Mouse (Mus musculus) MEL (cell line): ENCODE data around the gene Hoxb4.

ENCODE experiments used
- BHLHE40 ChIP-seq: IDR thresholded peaks from 2 replicates; pipeline ENCODE4 v1.6.1; 2012; ENCODE audit warnings: low read depth, mild to moderate bottlenecking, inconsistent platforms, low read length, improper control_type of control experiment, borderline replicate concordance
- CHD1 ChIP-seq: IDR thresholded peaks from 2 replicates; pipeline ENCODE4 v1.6.1; 2012; ENCODE audit warnings: low read depth, mild to moderate bottlenecking, inconsistent platforms, low read length, improper control_type of control experiment
- CTCF ChIP-seq, 3 experiments: IDR thresholded peaks in 2 of 3; conservative IDR thresholded peaks in 1 of 3; 2 replicates each; pipeline ENCODE4 v1.5.1; 2011 to 2012; ENCODE audit warnings: low read length in 3 of 3, low read depth in 2 of 3, mild to moderate bottlenecking in 2 of 3, improper control_type of control experiment in 1 of 3, inconsistent platforms in 1 of 3, mixed read lengths in 1 of 3, moderate library complexity in 1 of 3; ENCODE audit not compliant: control insufficient read depth in 1 of 3, insufficient read depth in 1 of 3, poor library complexity in 1 of 3, severe bottlenecking in 1 of 3
- EP300 ChIP-seq, 2 experiments: IDR thresholded peaks; 2 replicates each; pipeline ENCODE4 v1.6.1; 2011; ENCODE audit warnings: improper control_type of control experiment in 2 of 2, low read length in 2 of 2, low read depth in 1 of 2, mild to moderate bottlenecking in 1 of 2
- GABPA ChIP-seq: IDR thresholded peaks from 2 replicates; pipeline ENCODE4 v1.6.1; 2012; ENCODE audit warnings: low read depth, mild to moderate bottlenecking, inconsistent platforms, low read length, improper control_type of control experiment, moderate library complexity
- JUND ChIP-seq: IDR thresholded peaks from 2 replicates; pipeline ENCODE4 v1.6.1; 2011; ENCODE audit warnings: low read depth, mild to moderate bottlenecking, improper control_type of control experiment, low read length
- KAT2A ChIP-seq: conservative IDR thresholded peaks from 2 replicates; pipeline ENCODE4 v1.6.1; 2012; ENCODE audit warnings: low read depth, low read length, improper control_type of control experiment, inconsistent platforms
- MAFK ChIP-seq: IDR thresholded peaks from 2 replicates; pipeline ENCODE4 v1.6.1; 2011; ENCODE audit warnings: low read depth, mild to moderate bottlenecking, low read length, improper control_type of control experiment, borderline replicate concordance
- MAZ ChIP-seq: IDR thresholded peaks from 2 replicates; pipeline ENCODE4 v1.6.1; 2012; ENCODE audit warnings: low read depth, mild to moderate bottlenecking, inconsistent platforms, low read length, improper control_type of control experiment
- MYB ChIP-seq: IDR thresholded peaks from 2 replicates; pipeline ENCODE4 v1.6.1; 2011; ENCODE audit warnings: mild to moderate bottlenecking, low read depth, low read length, improper control_type of control experiment
- POLR2A ChIP-seq, 2 experiments: IDR thresholded peaks; 2 replicates each; pipeline ENCODE4 v1.6.1; 2011 to 2012; ENCODE audit warnings: low read length in 2 of 2, mild to moderate bottlenecking in 2 of 2, control low read depth in 1 of 2, improper control_type of control experiment in 1 of 2, low read depth in 1 of 2, moderate library complexity in 1 of 2; ENCODE audit not compliant: control insufficient read depth in 1 of 2, insufficient read depth in 1 of 2, poor library complexity in 1 of 2
- RCOR1 ChIP-seq: IDR thresholded peaks from 2 replicates; pipeline ENCODE4 v1.6.1; 2012; ENCODE audit warnings: low read depth, mild to moderate bottlenecking, inconsistent platforms, low read length, improper control_type of control experiment

DNA sequence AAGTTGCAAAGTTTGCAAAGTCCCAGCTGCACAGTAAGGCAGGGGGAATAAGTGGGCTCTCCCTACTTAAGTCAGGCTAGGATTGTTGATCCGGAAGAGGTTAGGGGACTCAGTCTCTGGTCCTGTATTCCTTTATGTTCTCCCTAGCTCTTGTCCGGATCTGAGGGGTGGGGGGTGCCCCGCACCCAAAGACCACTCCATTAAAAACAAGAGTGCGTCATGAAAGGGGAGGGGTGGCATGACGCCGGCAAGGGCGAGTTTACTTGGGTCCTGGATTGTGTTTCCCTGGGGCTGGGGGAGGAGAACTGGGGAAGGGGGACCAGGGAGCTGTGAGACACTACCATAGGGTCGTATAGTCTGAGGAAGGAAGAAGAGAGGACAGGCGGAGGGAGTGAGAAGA lies 18.3 kb upstream of the Hoxb4 start:
- TF ChIP-seq POLR2A (IDR thresholded peaks at IDR 0.05; ENCODE audit: control insufficient read depth in 1 of 2, insufficient read depth in 1 of 2, low read depth in 1 of 2, low read length in 2 of 2, poor library complexity in 1 of 2): no peak
- TF ChIP-seq CTCF (IDR thresholded peaks at IDR 0.05 in 2 of 3, conservative IDR thresholded peaks at IDR 0.05 in 1 of 3; ENCODE audit: control insufficient read depth in 1 of 3, insufficient read depth in 1 of 3, low read depth in 2 of 3, low read length in 3 of 3, poor library complexity in 1 of 3, severe bottlenecking in 1 of 3): no peak
- no peak for TF ChIP-seq RCOR1
- TF ChIP-seq GABPA: no peak
- TF ChIP-seq EP300 (IDR thresholded peaks at IDR 0.05; ENCODE audit: low read depth in 1 of 2, low read length in 2 of 2): no peak
- no peak for TF ChIP-seq MYB
- TF ChIP-seq JUND: no peak
- TF ChIP-seq MAFK: no peak
- TF ChIP-seq MAZ: no peak
- no peak for TF ChIP-seq KAT2A
- no peak for TF ChIP-seq CHD1
- TF ChIP-seq BHLHE40: no peak
